Mouse (Mus musculus) CH12.LX (cell line): ENCODE measurements around the gene Fdxr.

ENCODE experiments used
- CTCF ChIP-seq, 2 experiments: IDR thresholded peaks in 1 of 2; conservative IDR thresholded peaks in 1 of 2; 2 replicates each; pipeline ENCODE4 v1.5.1; 2011 to 2012; ENCODE audit warnings: low read depth in 2 of 2, low read length in 2 of 2, improper control_type of control experiment in 1 of 2, inconsistent platforms in 1 of 2, mild to moderate bottlenecking in 1 of 2, moderate library complexity in 1 of 2
- MAFK ChIP-seq: IDR thresholded peaks from 2 replicates; pipeline ENCODE4 v1.6.1; 2011; ENCODE audit warnings: low read length, improper control_type of control experiment; ENCODE audit not compliant: insufficient replicate concordance
- NELFE ChIP-seq: IDR thresholded peaks from 2 replicates; pipeline ENCODE4 v1.6.1; 2011; ENCODE audit warnings: low read depth, low read length, improper control_type of control experiment
- POLR2AphosphoS2 ChIP-seq: IDR thresholded peaks from 2 replicates; pipeline ENCODE4 v1.6.1; 2011; ENCODE audit warnings: low read depth, low read length, improper control_type of control experiment

- TF ChIP-seq CTCF (conservative IDR thresholded peaks at IDR 0.05 in 1 of 2, IDR thresholded peaks at IDR 0.05 in 1 of 2; ENCODE audit: low read depth in 2 of 2, low read length in 2 of 2): peak in 1 of 2 experiments; percentile 16; a peak in 1 of 4 replicates
- no peak; the same call in 1 of the 2 replicates for TF ChIP-seq MAFK
- peak; percentile 96 for TF ChIP-seq POLR2AphosphoS2
- TF ChIP-seq NELFE: peak; percentile 98
These were observed at the start of gene Fdxr for GRCm38 (mm10) chr11:115276780-115277603.
